Mouse (Mus musculus) olfactory bulb, adult 2 months (tissue): ENCODE data around the gene Cep57l1.

Experiments used
- CTCF ChIP-seq: fragments of 200-500 bp; IDR thresholded peaks from 2 replicates; pipeline ENCODE4 v1.5.1; 2012; ENCODE audit warnings: low read depth, mild to moderate bottlenecking, low read length, moderate library complexity; ENCODE audit not compliant: insufficient read depth
- POLR2A ChIP-seq: fragments of 200-500 bp; IDR thresholded peaks from 2 replicates; pipeline ENCODE4 v1.6.1; 2012; ENCODE audit warnings: mild to moderate bottlenecking, low read depth, low read length, moderate library complexity; ENCODE audit not compliant: insufficient read depth

GRCm38 (mm10) chr10:41830445-41830844 lies 20.8 kb upstream of the Cep57l1 start:
- TF ChIP-seq CTCF, result no peak
- TF ChIP-seq POLR2A, result no peak
